Mouse (Mus musculus): ENCODE results near the gene Cd81.

Gene Cd81

DNA sequence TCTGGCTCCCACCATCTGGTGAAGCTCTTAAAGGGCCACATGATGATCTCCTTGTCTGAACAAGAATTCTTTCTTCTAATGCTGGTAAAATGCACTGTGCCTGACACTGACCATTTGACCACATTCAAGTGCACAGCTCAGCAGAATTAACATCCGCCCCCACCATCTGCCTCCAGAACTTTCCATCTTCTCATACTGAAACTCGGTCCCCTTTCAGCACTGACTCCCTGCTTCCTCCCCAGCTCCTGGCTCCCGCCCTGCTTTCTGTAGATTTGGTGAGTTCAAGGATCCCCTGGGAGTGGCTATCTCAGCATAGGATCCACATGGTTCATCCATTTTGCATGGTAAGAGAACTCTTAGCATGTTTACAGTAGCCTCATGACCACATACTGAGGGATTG lies 31.8 kb upstream of the Cd81 start:
- DNase-seq (ENCODE audit: low read depth, low spot score), result no peak

DNA sequence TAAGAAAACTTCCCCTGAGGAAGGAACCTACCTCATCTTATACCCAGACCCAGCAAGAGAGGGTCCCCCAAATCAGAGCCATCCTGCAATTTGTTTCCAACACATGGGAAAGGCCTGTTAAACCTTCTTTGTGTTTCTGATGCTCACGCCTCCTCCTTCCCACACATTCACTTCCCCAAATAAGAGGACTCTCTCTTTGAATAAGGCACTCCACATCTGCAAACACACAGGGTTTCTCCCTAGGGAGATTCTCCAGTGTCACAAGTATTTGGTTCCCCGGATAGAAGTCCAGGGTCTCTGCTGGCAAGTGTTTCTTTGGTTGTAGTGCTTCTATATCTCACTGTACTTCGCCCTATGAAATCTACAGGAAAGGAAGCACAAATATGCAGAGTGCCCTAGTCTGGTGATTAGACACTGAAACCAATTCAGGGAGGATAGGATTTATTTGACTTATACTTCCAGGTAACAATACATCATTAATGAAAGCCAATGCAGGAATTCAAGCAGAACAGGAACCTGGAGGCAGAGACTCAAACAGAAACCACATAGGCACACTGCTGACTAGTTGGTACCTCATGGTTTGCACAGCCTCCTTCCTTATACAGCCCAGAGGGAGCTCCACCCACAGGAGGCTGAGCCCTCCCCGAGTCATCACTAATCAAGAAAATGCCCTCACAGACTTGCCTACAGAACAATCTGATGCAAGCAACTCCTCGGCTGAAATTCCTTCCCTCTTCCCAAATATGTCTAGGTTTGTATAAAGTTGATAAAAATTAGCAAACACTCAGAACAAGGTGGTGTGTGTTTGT lies 31.0 kb upstream of the Cd81 start:
- no peak for DNase-seq (ENCODE audit: low read depth, low spot score)

GRCm38 (mm10) chr7:143023499-143023898 lies 29.0 kb upstream of the Cd81 start:
- no peak for DNase-seq (ENCODE audit: low read depth, low spot score)

- no peak for DNase-seq (ENCODE audit: low read depth, low spot score)
These were observed 28.2 kb upstream of the Cd81 start for GRCm38 (mm10) chr7:143024293-143024692.

GRCm38 (mm10) chr7:143025496-143025895 lies 27.0 kb upstream of the Cd81 start:
- no peak for DNase-seq (ENCODE audit: low read depth, low spot score)

DNA sequence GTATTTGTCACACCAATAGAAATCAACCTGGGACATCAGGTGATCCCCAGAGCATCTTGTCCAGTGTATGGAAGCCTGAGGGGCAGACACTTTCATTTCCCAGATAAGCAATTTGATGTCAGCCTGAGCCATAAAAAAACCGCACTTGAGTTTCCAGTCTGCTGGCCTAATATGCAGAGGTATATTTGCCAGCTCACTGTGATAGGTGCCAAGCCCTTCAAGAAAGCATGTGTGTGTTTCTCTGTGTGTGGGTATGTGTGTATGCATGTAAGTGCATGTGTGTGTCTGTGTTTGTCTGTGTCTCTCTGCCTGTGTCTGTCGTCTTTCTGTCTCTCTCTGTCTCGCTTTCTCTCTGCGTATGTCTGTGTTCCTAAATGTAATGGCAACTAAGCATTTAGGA lies 25.3 kb upstream of the Cd81 start:
- DNase-seq (ENCODE audit: low read depth, low spot score), result no peak

GRCm38 (mm10) chr7:143031816-143032215 lies 20.7 kb upstream of the Cd81 start:
- no peak for DNase-seq (ENCODE audit: low read depth, low spot score)

DNA sequence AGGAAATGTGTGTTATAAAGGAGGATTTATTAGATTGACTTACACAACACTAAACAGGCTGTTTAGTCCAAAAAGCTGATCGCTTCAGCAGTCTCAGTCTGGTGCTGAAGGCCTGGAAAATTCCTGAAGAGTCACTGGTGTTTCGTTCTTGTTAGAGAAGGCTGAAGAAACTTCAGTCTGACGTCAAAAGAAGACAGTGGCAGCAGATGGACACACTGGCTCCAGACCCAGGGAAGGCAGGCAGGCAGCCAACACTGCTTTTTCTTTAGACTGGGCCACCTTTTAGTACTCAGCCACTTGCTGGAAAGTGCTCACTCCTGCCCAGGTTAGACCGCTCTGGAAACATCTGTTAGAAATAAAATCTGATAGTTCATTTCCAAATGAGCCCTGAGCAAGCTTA lies 19.0 kb upstream of the Cd81 start:
- DNase-seq (ENCODE audit: low read depth, low spot score), result no peak

GRCm38 (mm10) chr7:143034112-143034511 lies 18.4 kb upstream of the Cd81 start:
- no peak for DNase-seq (ENCODE audit: low read depth, low spot score)

DNA sequence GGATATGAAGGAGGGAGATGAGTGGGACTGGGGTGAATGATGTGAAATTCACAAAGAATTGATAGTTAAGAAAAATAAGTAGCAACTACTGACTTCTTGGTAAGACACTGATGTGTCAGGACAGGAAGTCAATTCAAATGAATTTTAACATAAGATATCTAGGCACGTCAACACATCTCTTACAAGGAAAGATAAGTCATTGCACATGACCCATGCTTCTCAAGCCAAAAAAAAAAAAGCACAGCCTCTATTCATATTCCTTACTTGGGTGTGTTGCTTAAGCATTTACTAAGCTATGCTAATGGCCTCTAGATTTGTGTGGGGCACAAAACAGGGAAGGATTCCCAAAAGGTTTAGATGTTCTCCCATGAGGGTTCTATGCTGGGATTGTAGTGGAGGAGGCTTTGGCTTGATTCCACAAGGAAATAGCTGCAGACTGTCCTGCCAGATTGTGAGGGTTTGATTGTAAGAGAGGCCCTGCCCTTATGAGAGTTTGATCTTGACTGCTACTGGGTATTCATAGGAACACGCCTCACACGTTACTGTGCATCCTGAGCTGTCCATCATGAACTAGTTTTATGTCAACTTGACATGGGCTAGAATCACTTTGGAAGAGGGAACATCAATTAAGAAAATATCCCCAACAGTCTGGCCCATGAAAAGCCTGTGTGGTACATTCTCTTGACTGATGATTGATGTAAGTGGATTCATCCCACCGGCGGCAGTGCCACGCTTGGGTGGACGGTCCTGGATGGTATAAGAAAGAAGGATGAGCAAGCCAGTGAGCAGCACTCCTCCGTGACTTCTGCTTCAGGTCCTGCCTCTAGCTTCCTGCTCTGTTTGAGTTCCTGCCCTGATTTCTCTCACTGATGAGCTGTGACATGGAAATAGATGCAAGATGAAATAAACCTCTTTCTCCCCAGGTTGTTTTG lies 17.8 kb upstream of the Cd81 start:
- DNase-seq (ENCODE audit: low read depth, low spot score), result no peak

DNA sequence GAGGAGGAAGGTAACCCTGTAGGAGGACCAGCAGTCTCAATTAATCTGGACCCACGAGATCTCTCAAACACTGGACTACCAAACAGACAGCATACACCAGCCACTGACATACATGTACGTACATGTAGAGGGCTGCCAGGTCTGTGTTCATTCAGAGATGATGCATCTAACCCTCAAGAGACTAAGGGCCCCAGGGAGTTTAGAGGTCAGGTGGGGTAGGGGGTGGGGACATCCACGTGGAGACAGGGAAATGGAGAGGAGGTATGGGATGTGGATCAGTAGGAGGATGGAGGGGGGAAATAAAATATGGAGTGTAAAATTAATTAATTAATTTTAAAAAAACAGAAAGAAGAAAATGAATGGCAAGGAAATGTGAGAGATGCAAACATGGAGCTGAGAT lies 15.8 kb upstream of the Cd81 start:
- no peak for DNase-seq (ENCODE audit: low read depth, low spot score)

GRCm38 (mm10) chr7:143037306-143037705 lies 15.2 kb upstream of the Cd81 start:
- no peak for DNase-seq (ENCODE audit: low read depth, low spot score)

- no peak for DNase-seq (ENCODE audit: low read depth, low spot score)
These were observed 14.2 kb upstream of the Cd81 start for GRCm38 (mm10) chr7:143038174-143038931.

- no peak for DNase-seq (ENCODE audit: low read depth, low spot score)
These were observed 12.0 kb upstream of the Cd81 start for GRCm38 (mm10) chr7:143040561-143040960.

DNA sequence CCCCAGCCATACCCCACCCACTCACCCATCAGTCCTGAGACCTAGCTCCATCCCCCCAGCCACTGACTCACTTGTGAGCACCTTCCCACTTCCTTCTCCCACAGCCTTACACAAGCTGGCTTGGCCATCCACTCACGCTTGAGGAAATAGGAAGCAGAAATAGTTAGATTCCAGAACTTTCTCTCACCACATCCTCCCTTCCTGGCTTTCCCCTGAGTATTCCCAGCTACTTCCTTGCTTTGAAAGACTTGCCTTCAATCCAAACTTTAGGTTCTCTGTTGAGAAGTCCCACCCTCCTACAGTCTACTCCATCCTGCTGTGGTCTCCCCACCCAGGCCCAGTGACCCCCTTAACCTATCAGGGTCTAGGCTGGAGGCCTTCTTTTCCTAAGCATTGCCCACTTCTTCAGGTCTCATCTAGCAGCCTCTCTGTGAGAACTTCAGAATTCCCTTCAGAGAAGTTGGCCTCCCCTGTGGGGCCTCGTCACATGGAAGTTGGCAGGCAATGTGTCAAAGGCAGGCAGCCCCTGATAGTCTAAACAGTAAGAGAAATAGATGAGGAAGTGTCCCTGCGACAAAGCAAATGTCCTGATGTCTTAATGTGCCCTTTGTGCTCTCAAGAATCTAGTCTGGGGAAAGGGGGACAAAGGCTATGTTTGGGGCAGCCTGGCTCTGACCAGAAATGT lies 11.3 kb upstream of the Cd81 start:
- no peak for DNase-seq (ENCODE audit: low read depth, low spot score)

DNA sequence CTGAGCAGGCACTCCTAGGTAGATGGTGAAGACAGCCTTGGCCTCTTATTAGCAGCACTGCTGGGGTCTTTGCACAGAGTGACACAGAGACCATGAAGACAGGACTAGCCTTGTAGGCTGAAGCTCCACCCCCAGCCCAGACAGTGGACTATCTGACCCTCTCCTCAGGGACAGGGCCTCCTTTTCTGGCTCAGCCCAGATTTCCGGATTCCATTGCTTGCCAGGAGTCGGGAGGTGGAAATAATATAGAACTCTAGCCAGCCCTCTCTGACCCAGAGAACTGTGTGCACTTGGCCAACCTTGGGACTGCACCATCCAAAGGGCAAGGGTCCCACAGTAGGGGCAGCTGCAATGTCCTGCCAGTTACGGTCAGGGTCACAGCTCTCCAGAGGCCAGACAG lies 10.4 kb upstream of the Cd81 start:
- no peak for DNase-seq (ENCODE audit: low read depth, low spot score)

- no peak for DNase-seq (ENCODE audit: low read depth, low spot score)
These were observed 9.6 kb upstream of the Cd81 start for GRCm38 (mm10) chr7:143042897-143043300.

DNA sequence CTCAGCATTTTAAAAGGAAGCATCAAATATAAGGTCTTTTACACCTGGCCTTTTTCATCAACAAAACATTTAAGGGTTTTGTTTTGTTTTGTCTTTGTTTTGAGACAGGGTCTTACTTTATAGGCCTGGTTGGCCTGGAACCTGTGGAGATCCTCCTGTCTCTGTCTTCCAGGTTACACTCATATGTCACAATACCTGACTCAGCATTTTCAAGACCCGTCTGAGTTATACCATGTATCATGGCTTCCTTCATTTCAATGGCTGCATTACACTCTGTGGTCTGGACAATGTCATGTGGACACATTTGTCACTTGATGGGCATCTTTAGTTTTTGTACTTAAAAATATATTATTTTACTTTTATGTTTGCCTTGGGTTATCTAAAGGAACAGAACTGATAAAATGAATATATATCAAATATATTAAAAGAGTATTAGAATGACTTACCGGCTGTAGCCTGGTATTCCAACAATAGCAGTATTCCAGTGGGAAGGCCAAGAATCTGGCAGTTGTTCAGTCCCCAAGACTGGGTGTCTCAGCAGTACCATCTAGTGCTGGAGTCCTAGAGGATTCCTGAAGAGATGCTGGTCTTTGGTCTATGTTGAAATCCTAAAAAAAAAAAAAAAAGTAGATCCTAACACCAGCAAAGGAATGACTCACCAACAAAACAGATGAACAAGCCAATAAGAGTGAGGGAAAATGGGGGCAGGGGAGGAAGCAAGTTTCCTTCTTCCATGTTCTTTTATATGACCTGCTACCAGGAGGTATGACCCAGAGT lies 8.3 kb upstream of the Cd81 start:
- DNase-seq (ENCODE audit: low read depth, low spot score), result no peak

GRCm38 (mm10) chr7:143044826-143045206 lies 7.7 kb upstream of the Cd81 start:
- no peak for DNase-seq (ENCODE audit: low read depth, low spot score)

DNA sequence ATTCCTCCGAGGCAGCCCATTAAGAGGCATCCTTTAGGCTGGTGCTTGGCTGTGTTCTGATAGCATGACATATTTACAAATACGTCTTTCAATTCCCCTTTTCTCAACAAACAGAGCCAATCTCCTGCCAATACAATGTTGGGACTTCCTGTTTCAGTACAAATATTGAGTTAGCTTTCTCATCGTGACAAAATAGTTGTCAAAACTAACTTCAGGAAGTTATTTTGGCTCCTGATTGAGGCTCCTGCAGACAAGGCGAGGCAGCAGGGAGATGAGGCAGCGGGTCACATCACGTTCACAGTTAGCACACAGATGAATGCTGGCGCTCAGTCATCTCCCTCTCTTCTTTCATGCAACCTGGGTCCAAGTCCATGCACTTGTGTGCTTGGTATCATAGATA lies 6.2 kb upstream of the Cd81 start:
- no peak for DNase-seq (ENCODE audit: low read depth, low spot score)

DNA sequence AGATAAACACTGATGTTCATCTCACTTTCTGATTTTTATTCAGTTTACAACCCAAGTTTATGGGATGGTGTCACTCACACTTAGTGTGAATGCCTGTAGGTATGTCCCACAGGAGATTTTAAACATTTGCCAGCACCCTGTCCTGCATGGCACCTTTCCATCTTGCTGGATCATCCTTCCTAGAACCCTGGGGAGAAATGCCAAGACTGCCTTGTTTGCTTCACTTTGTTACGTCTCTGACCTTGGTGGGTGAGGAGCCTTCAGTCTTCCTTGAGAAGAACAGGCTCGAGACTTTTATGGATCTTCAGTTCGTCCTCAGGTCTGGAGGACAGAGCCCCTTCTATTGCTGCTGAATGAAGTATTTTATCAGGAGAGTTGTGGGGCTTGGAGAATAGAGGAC lies 3.2 kb upstream of the Cd81 start:
- DNase-seq (ENCODE audit: low read depth, low spot score), result no peak

Data from retina, postnatal 7 days (tissue).